Mouse (Mus musculus) midbrain, embryonic 16.5 days (tissue): Measurements from ENCODE around the gene Hs6st2. TPM values are rescaled to one million over a fixed set of nuclear protein-coding genes. Genes with fewer than 3 reads are reported as not detected.

Experiments
- ATAC-seq: fragments of 200-750 bp; cut with Nextera tagmentation; 2 replicates; pipeline ENCODE4 v1.8.0; 2017; ENCODE audit warnings: moderate TSS enrichment
- H3K27ac ChIP-seq: fragments of 300-500 bp; sonication (generic); 2 replicates; pipeline ENCODE4 v1.5.1; 2014; ENCODE audit warnings: mild to moderate bottlenecking, low read length, mixed read lengths
- H3K27me3 ChIP-seq: fragments of 300-500 bp; sonication (generic); 2 replicates; pipeline ENCODE4 v1.6.1; 2014; ENCODE audit warnings: low read depth, low read length, mixed read lengths; ENCODE audit not compliant: control insufficient read depth, insufficient read depth
- H3K36me3 ChIP-seq: fragments of 300-500 bp; sonication (generic); 2 replicates; pipeline ENCODE4 v1.6.1; 2014; ENCODE audit warnings: mild to moderate bottlenecking, low read length, moderate library complexity, mixed read lengths; ENCODE audit not compliant: control insufficient read depth, insufficient read depth
- H3K4me1 ChIP-seq: fragments of 300-500 bp; sonication (generic); 2 replicates; pipeline ENCODE4 v1.6.1; 2014; ENCODE audit warnings: mild to moderate bottlenecking, low read length, mixed read lengths; ENCODE audit not compliant: control insufficient read depth, insufficient read depth
- H3K4me2 ChIP-seq: fragments of 300-500 bp; sonication (generic); 2 replicates; pipeline ENCODE4 v1.6.1; 2014; ENCODE audit warnings: mild to moderate bottlenecking, low read length, mixed read lengths
- H3K4me3 ChIP-seq: fragments of 300-500 bp; sonication (generic); 2 replicates; pipeline ENCODE4 v1.5.1; 2014; ENCODE audit warnings: low read depth, mild to moderate bottlenecking, low read length, moderate library complexity, mixed read lengths
- H3K9ac ChIP-seq: fragments of 300-500 bp; sonication (generic); 2 replicates; pipeline ENCODE4 v1.6.1; 2014; ENCODE audit warnings: low read depth, low read length, mixed read lengths
- H3K9me3 ChIP-seq: fragments of 300-500 bp; sonication (generic); replicated peaks from 2 replicates; pipeline ENCODE4 v1.6.1; 2014; ENCODE audit warnings: mild to moderate bottlenecking, low read length, mixed read lengths; ENCODE audit not compliant: control insufficient read depth, poor library complexity, severe bottlenecking
- WGBS: fragments of 180-500 bp; shearing (Covaris S2); extraction: QIAGEN DNeasy Blood & Tissue Kit; methylation state at CpG from one replicate; pipeline ENCODE4 v1.1.7; 2014; 5-methylcytosine and 5-hydroxymethylcytosine counted together
- polyA plus RNA-seq: library from polyadenylated mRNA; unstranded; fragments of >200 nt; fragmentation: Nextera tagmentation; extraction: Ambion mirVana; gene quantifications from 2 replicates; pipeline ENCODE4 v1.2.1, GENCODE M21; 2015

The Hs6st2 gene
- polyA plus RNA-seq, 1 experiment from 2014 or later, result 31.1 TPM

DNA sequence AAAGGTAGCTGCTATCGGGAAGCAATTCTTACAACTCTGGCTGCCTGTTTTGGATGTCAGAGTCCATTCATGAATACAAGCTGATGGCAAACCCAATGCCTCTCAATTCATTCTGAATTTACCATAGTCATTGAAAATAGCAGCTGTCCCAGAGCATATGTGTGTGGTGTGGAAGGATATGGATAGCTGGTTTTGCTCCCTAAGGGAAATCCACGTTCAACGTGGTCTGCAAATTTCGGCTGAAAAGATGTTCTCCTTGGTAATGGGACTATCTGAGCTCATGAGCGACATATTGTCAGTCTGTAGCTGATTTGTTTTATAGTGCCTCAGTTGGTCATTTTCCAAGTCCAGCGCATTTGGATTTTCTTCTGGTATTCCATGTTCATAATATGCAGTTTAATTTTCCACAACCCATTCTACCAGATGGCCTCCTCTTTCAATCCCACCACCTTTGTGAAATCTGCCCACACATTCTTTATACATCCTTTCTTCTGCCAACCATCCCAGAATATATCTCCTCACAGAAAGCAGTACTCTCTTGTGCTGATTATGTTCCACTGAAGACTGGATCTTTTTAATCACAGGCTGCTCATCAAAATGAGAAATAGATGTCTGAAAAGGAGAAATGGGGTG lies 75.3 kb downstream of the Hs6st2 start:
- Histone ChIP-seq H3K4me3 (no peak overlapping the region), H3K27ac (no peak overlapping the region), H3K9ac (no peak overlapping the region), H3K36me3 (no peaks in the 10 kb centered on the region), H3K9me3 (no peaks in the 10 kb centered on the region), H3K4me1 (no peaks in the 10 kb centered on the region), H3K4me2 (no peak overlapping the region), H3K27me3 (no peaks in the 10 kb centered on the region)
- ATAC-seq, result no peak
- WGBS, result 92% methylated on average over 6 of the region's 6 CpGs

DNA sequence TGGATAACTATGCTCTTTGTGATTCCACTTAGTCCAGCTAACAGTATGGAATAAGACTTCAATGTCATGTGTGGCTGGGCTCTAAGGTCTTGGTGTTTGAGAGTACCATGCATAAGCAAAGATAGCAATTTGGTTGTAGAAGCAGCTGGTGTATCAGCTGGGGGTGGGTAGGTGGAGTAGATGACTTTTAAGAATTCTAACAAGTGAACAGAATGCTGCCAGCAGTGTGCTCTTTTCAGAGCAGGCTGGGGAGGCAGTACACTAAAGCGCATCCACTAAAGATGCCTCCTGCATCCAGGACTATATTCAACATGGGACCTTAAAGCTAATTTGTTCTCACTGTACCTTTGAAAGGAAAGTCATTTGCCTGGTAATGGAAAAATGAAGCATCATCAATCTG lies 88.9 kb downstream of the Hs6st2 start:
- Histone ChIP-seq H3K36me3 (no peaks in the 10 kb centered on the region), H3K4me3 (no peak overlapping the region), H3K4me2 (no peak overlapping the region), H3K27me3 (no peaks in the 10 kb centered on the region), H3K9ac (no peak overlapping the region), H3K9me3 (no peaks in the 10 kb centered on the region), H3K4me1 (no peaks in the 10 kb centered on the region), H3K27ac (no peak overlapping the region)
- ATAC-seq, result no peak
- 100% methylated on average over 1 of the region's 1 CpGs for WGBS

DNA sequence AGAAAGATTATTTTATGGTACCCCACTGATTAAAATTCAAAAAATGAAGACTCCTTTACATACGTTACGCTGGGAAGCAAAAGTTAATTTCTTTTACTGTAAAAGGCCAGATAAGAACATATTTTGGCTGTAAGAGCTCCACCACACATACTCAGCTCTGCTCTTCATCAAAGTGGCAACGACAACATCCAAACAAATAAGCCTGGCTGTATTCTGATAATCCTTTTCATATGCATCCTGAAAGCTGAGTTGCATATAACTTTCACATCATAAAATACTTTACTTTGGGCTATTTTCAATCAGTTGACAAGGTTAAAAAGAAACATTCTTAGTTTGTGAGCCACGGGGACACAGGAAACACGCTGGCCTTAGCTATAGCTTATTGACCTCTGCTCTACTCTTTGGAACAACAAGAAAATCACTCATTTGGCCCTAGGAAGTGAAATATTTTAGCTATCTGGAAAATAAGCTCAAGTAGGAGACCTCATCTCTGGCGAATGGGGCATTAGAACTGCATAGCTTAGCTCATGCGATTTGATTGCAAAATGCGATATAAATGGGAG lies 91.1 kb downstream of the Hs6st2 start:
- Histone ChIP-seq H3K4me2 (no peak overlapping the region), H3K36me3 (no peaks in the 10 kb centered on the region), H3K27me3 (no peaks in the 10 kb centered on the region), H3K9me3 (no peaks in the 10 kb centered on the region), H3K27ac (no peak overlapping the region), H3K4me1 (no peaks in the 10 kb centered on the region), H3K9ac (no peak overlapping the region), H3K4me3 (no peak overlapping the region)
- ATAC-seq, result no peak
- 89% methylated on average over 8 of the region's 8 CpGs for WGBS

DNA sequence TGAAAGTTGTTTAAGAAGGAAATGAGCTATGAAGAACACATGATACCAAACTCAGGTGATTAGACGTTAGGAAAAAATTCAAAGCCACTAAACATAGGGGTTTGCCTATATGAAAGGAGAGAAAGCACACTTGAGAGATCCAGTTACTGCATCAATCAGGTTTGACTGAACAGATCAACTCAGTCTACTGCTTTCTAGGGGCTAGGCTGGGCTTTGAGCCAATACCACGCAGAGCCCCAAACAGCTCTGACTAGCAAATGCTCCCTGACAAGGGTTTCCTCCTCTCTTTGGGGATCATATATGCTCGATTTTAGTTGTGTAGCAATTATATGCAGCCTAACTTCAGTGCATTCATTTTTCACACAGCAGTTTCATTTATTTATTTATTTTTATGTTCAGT lies 96.2 kb downstream of the Hs6st2 start:
- 74% methylated on average over 3 of the region's 3 CpGs for WGBS
- Histone ChIP-seq H3K4me2 (no peak overlapping the region), H3K27ac (no peak overlapping the region), H3K4me3 (no peak overlapping the region), H3K36me3 (no peaks in the 10 kb centered on the region), H3K9me3 (no peaks in the 10 kb centered on the region), H3K4me1 (no peaks in the 10 kb centered on the region), H3K27me3 (no peaks in the 10 kb centered on the region), H3K9ac (no peak overlapping the region)
- ATAC-seq, result no peak

DNA sequence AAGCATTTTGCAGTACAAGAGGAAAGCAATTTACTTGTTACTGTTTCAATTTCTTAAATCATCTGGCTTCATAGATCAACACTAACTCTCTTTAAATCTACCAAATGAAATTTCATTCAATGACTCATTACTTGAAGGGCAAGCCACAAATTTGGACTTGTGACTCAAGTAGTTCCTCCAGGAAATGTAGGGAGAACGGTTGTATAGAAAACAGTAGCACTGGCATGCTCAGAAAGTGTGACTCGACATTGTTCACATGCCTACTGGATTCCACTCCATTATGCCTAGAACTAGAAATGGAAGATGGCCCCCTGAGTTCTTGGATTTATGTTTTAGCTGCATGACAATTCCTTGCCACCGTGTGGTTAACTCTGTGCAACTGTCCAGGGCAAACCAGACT lies 100.0 kb downstream of the Hs6st2 start:
- Histone ChIP-seq H3K36me3 (no peaks in the 10 kb centered on the region), H3K9me3 (no peaks in the 10 kb centered on the region), H3K27me3 (no peaks in the 10 kb centered on the region), H3K4me3 (no peak overlapping the region), H3K4me2 (no peak overlapping the region), H3K27ac (no peak overlapping the region), H3K4me1 (no peaks in the 10 kb centered on the region), H3K9ac (no peak overlapping the region)
- ATAC-seq, result no peak
- WGBS, result 71% methylated on average over 3 of the region's 3 CpGs

DNA sequence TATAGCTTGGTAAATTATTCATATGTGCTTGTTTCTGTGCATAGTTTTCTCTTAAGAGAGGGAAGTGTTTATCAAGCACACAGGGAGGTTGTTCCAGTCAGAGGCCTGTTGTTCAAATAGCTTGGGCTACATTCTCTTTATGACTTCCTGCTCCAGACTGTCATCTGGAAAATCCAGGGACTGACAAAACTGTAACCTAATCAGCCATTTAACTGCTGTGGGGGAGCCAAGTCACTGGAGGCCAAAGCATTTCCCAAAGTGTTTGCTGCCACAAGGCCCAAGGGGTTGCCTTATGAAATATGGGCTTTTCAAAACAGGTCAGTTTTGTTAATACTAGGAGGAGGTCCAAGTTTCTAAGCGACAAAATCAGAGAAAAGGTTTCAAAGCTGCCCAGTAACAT lies 119.8 kb downstream of the Hs6st2 start:
- no peak for ATAC-seq
- no peak overlapping the region for H3K4me3 ChIP-seq
- no peaks in the 10 kb centered on the region for H3K4me1 ChIP-seq
- H3K4me2 ChIP-seq, result no peak overlapping the region
- H3K9me3 ChIP-seq, result no peaks in the 10 kb centered on the region
- H3K9ac ChIP-seq, result no peak overlapping the region
- no peaks in the 10 kb centered on the region for H3K36me3 ChIP-seq
- H3K27me3 ChIP-seq, result no peaks in the 10 kb centered on the region
- no peak overlapping the region for H3K27ac ChIP-seq
- WGBS, result 67% methylated on average over 1 of the region's 1 CpGs

DNA sequence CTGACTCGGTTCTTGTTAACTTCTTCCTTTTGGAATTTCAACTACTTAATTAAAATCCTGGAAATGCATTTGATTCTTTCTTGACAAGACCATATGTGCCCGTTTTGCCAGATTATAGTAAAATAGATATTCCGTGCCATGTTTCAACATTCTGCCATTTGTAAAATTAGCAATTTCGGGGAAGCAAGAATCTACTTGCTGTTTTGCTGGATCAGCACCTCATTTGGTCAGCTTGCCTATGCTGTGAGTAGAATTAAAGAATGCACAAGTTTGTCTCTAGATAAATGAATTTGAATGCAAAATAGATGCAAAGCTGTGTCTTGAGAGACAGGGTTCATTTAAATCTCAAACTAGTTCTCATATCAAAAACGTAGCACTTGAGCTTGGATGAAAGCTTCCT lies 142.0 kb downstream of the Hs6st2 start:
- Histone ChIP-seq H3K36me3 (no peaks in the 10 kb centered on the region), H3K9me3 (no peaks in the 10 kb centered on the region), H3K4me1 (no peaks in the 10 kb centered on the region), H3K4me2 (no peak overlapping the region), H3K4me3 (no peak overlapping the region), H3K9ac (no peak overlapping the region), H3K27ac (no peak overlapping the region), H3K27me3 (no peaks in the 10 kb centered on the region)
- no peak for ATAC-seq
- WGBS, result 70% methylated on average over 5 of the region's 5 CpGs

DNA sequence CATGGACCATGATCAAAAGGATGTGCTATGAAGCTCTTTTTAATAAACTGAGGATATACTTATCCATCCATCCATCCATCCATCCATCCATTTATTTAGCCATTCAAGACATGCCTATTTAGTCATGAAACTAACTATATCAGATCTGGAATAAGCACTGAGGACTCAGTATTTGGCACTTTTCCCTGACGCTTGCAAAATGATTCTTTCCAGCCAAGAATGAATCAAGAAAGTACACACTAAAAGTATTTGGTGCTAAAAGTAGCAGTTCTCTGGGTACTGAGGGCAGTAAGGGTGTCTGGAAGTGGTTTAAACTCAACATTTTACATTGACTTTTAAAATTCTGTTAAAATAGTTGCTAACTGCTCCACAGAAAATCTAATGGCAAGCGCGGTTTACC lies 144.6 kb downstream of the Hs6st2 start:
- Histone ChIP-seq H3K4me1 (no peaks in the 10 kb centered on the region), H3K9me3 (no peaks in the 10 kb centered on the region), H3K36me3 (no peaks in the 10 kb centered on the region), H3K4me3 (no peak overlapping the region), H3K9ac (no peak overlapping the region), H3K4me2 (no peak overlapping the region), H3K27ac (no peak overlapping the region), H3K27me3 (no peaks in the 10 kb centered on the region)
- WGBS, result 96% methylated on average over 3 of the region's 3 CpGs
- no peak for ATAC-seq

DNA sequence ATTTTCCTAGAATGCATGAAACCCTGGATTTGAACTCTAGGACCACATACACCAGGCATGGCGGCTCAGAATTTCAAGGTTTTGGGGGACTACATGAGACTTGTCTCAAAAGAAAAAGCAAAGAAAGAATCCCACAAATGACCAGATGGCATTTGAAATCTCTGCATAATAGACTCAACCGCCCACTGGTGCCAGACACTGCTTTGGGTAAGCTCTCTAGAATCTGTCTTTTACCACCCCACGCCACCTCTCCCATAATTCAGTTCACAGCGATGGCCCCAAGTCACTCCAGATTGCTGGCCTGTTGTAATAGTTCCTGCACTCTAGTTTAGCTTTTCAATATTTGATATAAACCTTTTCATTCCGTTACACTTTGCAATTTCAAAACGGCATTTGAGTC lies 146.4 kb downstream of the Hs6st2 start:
- no peaks in the 10 kb centered on the region for H3K4me1 ChIP-seq
- no peak overlapping the region for H3K4me2 ChIP-seq
- no peak overlapping the region for H3K27ac ChIP-seq
- H3K9ac ChIP-seq, result no peak overlapping the region
- H3K27me3 ChIP-seq, result no peaks in the 10 kb centered on the region
- H3K4me3 ChIP-seq, result no peak overlapping the region
- no peaks in the 10 kb centered on the region for H3K36me3 ChIP-seq
- WGBS, result 87% methylated on average over 6 of the region's 6 CpGs
- H3K9me3 ChIP-seq, result no peaks in the 10 kb centered on the region
- ATAC-seq, result no peak
